Mouse (Mus musculus) liver, adult 2 months (tissue): ENCODE results near the gene Dock1. TPM values are rescaled to one million over a fixed set of nuclear protein-coding genes. Genes with fewer than 3 reads are reported as not detected.

Experiments used
- DNase-seq: peaks from one replicate; pipeline ENCODE4 v3.0.0-alpha.2; 2011; ENCODE audit warnings: low read depth, low spot score; ENCODE audit errors: extremely low read depth
- H3K27ac ChIP-seq: fragments of 200-500 bp; replicated peaks from 2 replicates; pipeline ENCODE4 v1.5.1; 2012; ENCODE audit warnings: low read depth, mild to moderate bottlenecking, control low read depth, inconsistent platforms, low read length; ENCODE audit not compliant: insufficient read depth
- H3K27me3 ChIP-seq: fragments of 200-500 bp; 2 replicates; pipeline ENCODE4 v1.6.1; 2012; ENCODE audit warnings: mild to moderate bottlenecking, moderate library complexity, low read length, inconsistent platforms; ENCODE audit not compliant: control insufficient read depth, insufficient read depth
- H3K36me3 ChIP-seq: fragments of 200-500 bp; 2 replicates; pipeline ENCODE4 v1.6.1; 2012; ENCODE audit warnings: low read length, inconsistent platforms; ENCODE audit not compliant: control insufficient read depth, insufficient read depth
- H3K4me1 ChIP-seq: fragments of 200-500 bp; 2 replicates; pipeline ENCODE4 v1.6.1; 2011; ENCODE audit warnings: low read length; ENCODE audit not compliant: control insufficient read depth, insufficient read depth
- H3K4me3 ChIP-seq: fragments of 200-500 bp; 2 replicates; pipeline ENCODE4 v1.5.1; 2011; ENCODE audit warnings: low read depth, mild to moderate bottlenecking, control low read depth, low read length, moderate library complexity; ENCODE audit not compliant: insufficient read depth
- H3K79me2 ChIP-seq: fragments of 200-500 bp; 2 replicates; pipeline ENCODE4 v1.6.1; 2012; ENCODE audit warnings: inconsistent platforms, mild to moderate bottlenecking, low read length, moderate library complexity; ENCODE audit not compliant: control insufficient read depth, insufficient read depth
- H3K9ac ChIP-seq: fragments of 200-500 bp; 2 replicates; pipeline ENCODE4 v1.6.1; 2012; ENCODE audit warnings: low read depth, mild to moderate bottlenecking, control low read depth, inconsistent platforms, low read length
- CTCF ChIP-seq: fragments of 200-500 bp; IDR thresholded peaks from 2 replicates; pipeline ENCODE4 v1.5.1; 2011; ENCODE audit warnings: low read depth, low read length, control low read depth
- POLR2A ChIP-seq: fragments of 200-500 bp; IDR thresholded peaks from 2 replicates; pipeline ENCODE4 v1.6.1; 2011; ENCODE audit warnings: low read length, control low read depth; ENCODE audit not compliant: insufficient read depth; ENCODE audit errors: extremely low read depth
- WGBS: fragments of 180-500 bp; shearing (Covaris S2); methylation state at CpG from one replicate; pipeline ENCODE4 v1.1.7; 2018; 5-methylcytosine and 5-hydroxymethylcytosine counted together
- polyA plus RNA-seq: library from polyadenylated mRNA; depleted of rRNA; stranded (reverse); fragments of >200 nt; gene quantifications from 2 replicates; pipeline ENCODE4 v1.2.3, GENCODE M21; 2012
- total RNA-seq: library from RNA; depleted of rRNA; stranded (reverse); fragments of >200 nt; gene quantifications from 2 replicates; pipeline ENCODE4 v1.2.3, GENCODE M21; 2014

Gene Dock1
- total and polyA plus RNA-seq, 2 experiments = 2.4 to 17.0 TPM

DNA sequence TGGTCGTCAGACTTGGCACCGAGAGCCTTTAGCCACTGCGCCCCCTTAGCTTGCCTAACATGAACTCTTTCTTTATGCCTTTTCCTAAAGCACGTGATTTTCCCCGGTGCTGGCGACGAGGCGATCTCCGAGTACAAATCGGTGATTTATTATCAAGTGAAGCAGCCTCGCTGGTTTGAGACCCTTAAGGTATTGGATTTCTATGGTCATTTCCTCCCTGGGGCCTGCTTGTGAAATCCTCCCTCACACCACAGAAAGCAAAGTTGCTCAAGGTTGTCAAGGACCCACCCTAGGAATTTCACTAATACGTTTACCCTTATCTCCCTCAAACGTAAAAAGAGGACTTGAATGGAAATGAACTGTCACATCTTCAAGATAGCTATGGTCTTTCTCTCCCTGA is 94.7 kb downstream of the Dock1 start:
- no peak overlapping the region for H3K27ac ChIP-seq
- no peaks in the 10 kb centered on the region for H3K79me2 ChIP-seq
- H3K36me3 ChIP-seq = peaks cover 27% of the 10 kb centered on the region
- no peaks in the 10 kb centered on the region for H3K4me1 ChIP-seq
- DNase-seq = no peak
- 91% methylated on average over 13 of the region's 13 CpGs for WGBS
- no peaks in the 10 kb centered on the region for H3K27me3 ChIP-seq
- TF ChIP-seq CTCF (no peak), POLR2A (no peak)
- no peak overlapping the region for H3K9ac ChIP-seq
- no peak overlapping the region for H3K4me3 ChIP-seq

DNA sequence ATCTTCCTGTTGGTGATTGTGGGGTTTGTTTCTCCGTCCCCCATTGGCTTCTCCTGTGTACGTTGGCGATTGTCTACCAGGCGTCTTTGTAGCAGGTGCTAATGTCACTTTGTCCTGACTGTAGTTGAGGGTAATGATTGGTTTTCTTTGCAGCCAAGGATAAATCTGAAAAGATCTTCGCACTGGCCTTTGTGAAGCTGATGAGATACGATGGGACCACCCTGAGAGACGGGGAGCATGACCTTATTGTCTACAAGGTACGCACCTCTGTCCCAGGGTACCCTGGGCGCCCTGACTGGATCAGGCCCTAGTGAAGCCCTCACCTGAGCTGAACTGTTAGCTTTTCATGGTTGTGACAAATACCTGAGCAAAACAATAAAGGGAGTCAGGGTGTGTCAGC is 100.9 kb downstream of the Dock1 start:
- no peaks in the 10 kb centered on the region for H3K27me3 ChIP-seq
- 98% methylated on average over 9 of the region's 9 CpGs for WGBS
- TF ChIP-seq POLR2A = no peak
- TF ChIP-seq CTCF = no peak
- no peaks in the 10 kb centered on the region for H3K79me2 ChIP-seq
- no peak overlapping the region for H3K4me3 ChIP-seq
- no peaks in the 10 kb centered on the region for H3K4me1 ChIP-seq
- no peak for DNase-seq
- no peak overlapping the region for H3K27ac ChIP-seq
- H3K9ac ChIP-seq = no peak overlapping the region
- H3K36me3 ChIP-seq = peaks cover 36% of the 10 kb centered on the region

DNA sequence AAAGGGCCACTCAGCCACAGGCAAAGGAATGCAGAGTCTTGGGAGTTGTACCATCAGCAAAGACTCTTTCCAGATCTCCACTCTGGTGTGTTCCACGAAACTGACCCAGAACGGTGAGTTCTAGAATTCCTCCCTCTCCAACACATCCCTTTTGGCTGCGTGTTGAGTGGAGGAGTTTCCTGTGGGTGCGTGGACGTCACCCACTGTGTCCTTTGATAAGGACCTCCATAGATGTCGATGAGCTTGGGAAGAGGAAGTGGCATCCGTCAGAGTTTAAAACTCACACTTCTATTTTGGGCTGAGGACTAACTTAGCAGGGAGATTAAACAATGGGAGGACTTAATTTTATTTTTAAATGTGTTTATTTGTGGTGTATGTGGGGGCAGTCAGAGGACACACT is 101.9 kb downstream of the Dock1 start:
- H3K36me3 ChIP-seq = peaks cover 30% of the 10 kb centered on the region
- no peak overlapping the region for H3K9ac ChIP-seq
- no peaks in the 10 kb centered on the region for H3K79me2 ChIP-seq
- H3K4me3 ChIP-seq = no peak overlapping the region
- DNase-seq = no peak
- TF ChIP-seq POLR2A (no peak), CTCF (no peak)
- H3K27ac ChIP-seq = no peak overlapping the region
- no peaks in the 10 kb centered on the region for H3K4me1 ChIP-seq
- WGBS = 78% methylated on average over 7 of the region's 7 CpGs
- H3K27me3 ChIP-seq = no peaks in the 10 kb centered on the region

DNA sequence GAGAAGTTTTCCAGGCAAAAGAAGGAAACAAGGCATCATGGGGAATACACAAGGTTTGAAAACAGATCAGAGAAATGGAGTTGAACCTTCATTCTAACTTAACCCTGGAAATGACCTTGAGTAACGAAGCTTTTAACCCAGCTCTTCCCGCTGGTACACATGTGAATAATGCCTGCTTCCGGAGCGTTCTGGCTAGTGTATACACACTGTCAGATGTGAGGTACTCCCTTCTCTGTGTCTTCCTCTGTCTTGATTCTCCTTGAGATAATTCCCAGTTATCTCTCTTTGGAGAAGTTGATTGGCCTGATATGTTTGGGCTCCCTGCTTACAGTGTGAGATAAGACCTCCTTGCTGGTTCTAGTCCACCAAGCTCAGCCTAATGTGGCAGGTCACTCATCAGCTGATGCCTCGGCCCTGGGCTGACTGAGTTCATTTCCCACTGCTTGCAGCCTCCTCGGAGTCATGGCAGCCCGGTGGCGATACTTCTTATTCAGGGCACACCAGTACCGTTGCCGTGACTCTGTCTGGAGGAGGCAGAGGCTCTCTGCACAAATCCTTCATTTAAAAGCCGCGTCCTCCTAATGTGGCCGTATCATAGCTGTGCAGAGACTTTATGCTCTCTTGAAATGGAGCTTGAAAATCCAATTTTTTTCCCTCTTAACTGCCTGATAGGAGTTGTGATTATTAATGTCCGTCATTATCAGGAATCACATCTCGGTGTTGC is 102.6 kb downstream of the Dock1 start:
- Histone ChIP-seq H3K9ac (no peak overlapping the region), H3K27me3 (no peaks in the 10 kb centered on the region), H3K4me3 (no peak overlapping the region), H3K79me2 (no peaks in the 10 kb centered on the region), H3K36me3 (peaks cover 32% of the 10 kb centered on the region), H3K27ac (no peak overlapping the region), H3K4me1 (no peaks in the 10 kb centered on the region)
- TF ChIP-seq CTCF (no peak), POLR2A (no peak)
- WGBS = 94% methylated on average over 15 of the region's 15 CpGs
- no peak for DNase-seq

DNA sequence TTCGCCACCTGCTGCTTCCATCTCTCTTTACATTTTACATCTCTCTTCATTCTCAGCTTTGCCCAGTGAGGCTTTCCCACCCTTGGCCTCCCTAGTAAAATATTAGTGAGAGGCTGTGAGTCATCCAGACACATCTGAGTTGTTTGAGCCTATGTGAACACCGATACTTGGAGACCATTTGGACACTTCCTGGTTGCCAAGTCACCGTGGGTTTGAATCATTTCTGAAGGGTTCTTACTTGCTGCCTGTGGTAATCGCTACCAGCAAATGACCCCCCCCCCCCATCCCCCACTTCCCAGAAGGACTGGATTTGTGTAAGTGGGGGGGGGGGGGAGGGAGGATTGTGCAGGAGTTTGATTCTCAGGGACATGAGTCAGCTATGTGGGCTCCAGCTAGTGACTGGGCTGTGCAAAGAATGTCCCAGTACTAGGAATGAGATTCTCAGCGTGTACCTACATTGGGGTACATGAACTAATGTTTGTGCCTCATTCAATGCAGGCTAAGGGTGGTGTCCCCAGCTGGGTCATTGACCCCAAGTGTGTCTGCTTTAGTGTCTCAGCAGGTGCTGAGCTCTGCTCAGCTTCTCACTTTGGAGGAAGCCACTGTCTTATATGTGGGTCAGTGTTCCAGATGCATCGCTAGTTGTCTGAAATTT is 103.4 kb downstream of the Dock1 start:
- Histone ChIP-seq H3K27me3 (no peaks in the 10 kb centered on the region), H3K9ac (no peak overlapping the region), H3K4me1 (no peaks in the 10 kb centered on the region), H3K4me3 (no peak overlapping the region), H3K36me3 (peaks cover 33% of the 10 kb centered on the region), H3K79me2 (no peaks in the 10 kb centered on the region), H3K27ac (no peak overlapping the region)
- TF ChIP-seq POLR2A (no peak), CTCF (no peak)
- WGBS = 94% methylated on average over 6 of the region's 6 CpGs
- no peak for DNase-seq

DNA sequence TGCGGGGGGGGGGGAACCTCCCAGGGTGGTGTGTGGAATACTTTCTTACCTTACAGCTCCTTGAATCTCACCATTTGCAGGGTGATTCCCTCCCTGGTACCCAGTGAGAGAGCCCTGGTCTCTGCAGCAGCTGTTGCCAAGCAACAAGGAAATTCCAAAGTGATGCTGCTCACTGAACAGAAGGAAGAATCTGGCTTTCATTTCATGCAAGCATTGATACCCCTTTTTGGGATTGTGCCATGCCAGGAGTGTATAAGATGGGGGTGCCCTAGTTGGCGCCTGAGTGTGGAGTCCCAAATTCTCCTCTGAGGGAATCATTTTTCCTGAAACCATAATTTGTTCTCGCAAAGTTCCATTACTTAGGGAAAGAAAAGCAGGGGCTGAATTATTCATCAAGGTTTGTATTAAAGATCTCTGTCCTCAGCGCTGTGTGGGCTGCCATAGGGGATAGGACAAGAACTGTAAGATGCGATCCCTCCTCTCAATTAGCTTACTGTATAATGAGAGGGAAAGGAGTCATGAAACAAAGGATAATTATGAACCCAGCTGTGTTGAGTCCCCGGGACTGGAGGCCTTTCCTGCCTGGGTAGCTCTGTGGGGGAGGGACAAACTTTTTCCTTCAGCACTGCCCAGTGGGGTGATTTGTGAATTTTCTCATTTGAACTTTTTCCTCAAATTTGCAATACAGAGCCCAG is 104.2 kb downstream of the Dock1 start:
- Histone ChIP-seq H3K36me3 (peaks cover 33% of the 10 kb centered on the region), H3K4me1 (no peaks in the 10 kb centered on the region), H3K9ac (no peak overlapping the region), H3K27me3 (no peaks in the 10 kb centered on the region), H3K27ac (no peak overlapping the region), H3K79me2 (no peaks in the 10 kb centered on the region), H3K4me3 (no peak overlapping the region)
- 100% methylated on average over 6 of the region's 6 CpGs for WGBS
- DNase-seq = no peak
- TF ChIP-seq CTCF (no peak), POLR2A (no peak)
